8 mouse cellular contexts compared by ENCODE assay signal in genomic region chr14:74903047-74903446, GRCm38 (mm10). TPM values are rescaled to one million over a fixed set of nuclear protein-coding genes. Genes with fewer than 3 reads are reported as not detected.
A peak's percentile ranks its signal among the peaks of the same experiment; 100 is the strongest.
DNase-seq lines count a peak whose midpoint lies in the region; ATAC-seq lines count a peak whose summit lies in the region.
"Had no signal": no experiment of that assay in that cellular context is flagged by ENCODE, and none has a peak within 500 bp of the region (broad histone marks: within the 10 kb centered on the region; RNA-seq: fewer than 3 reads in every experiment).

No protein-coding gene starts in this region.

- H3K36me3 ChIP-seq in hindbrain, embryonic 12.5 days, result no peaks in the 10 kb centered on the region

- H3K27ac ChIP-seq in hindbrain, embryonic 12.5 days, result no peak overlapping the region

- peak; percentile 38 to 64 for DNase-seq in urinary bladder, postnatal 36 days (ENCODE audit: low spot score in 2 of 2)
- DNase-seq in urinary bladder, adult 2 months (ENCODE audit: low spot score), result no peak
- DNase-seq in heart, adult 8-10 months (ENCODE audit: low spot score), result peak; percentile 77
- DNase-seq in kidney, postnatal 10 days, result peak; percentile 34
- no peak for DNase-seq in frontal cortex, postnatal 14 days (ENCODE audit: low spot score in 2 of 2)

- H3K4me3 ChIP-seq in hindbrain, embryonic 12.5 days, result no peak overlapping the region

- WGBS in hindbrain, embryonic 12.5 days, result 79% methylated on average over 4 of the region's 4 CpGs

- H3K4me1 ChIP-seq in hindbrain, embryonic 12.5 days, result 0 out of 2 replicates have a peak, but pooled peaks cover 2% of the 10 kb centered on the region

- no peaks in the 10 kb centered on the region for H3K9me3 ChIP-seq in hindbrain, embryonic 12.5 days (replicated peaks)

- no peak for ATAC-seq in erythroblast, adult 5-6 weeks (replicated peaks; ENCODE audit: low FRiP score, poor library complexity, severe bottlenecking)
- no peak for ATAC-seq in hindbrain, embryonic 12.5 days (ENCODE audit: low FRiP score)
- ATAC-seq: forebrain, embryonic 16.5 days had no signal

- H3K27me3 ChIP-seq in hindbrain, embryonic 12.5 days, result no peaks in the 10 kb centered on the region

- H3K9ac ChIP-seq in hindbrain, embryonic 12.5 days, result no peak overlapping the region

- H3K4me2 ChIP-seq in hindbrain, embryonic 12.5 days (replicated peaks), result no peak overlapping the region

RNA-seq across cellular contexts. Expression of gene Lrch1, which starts 44.6 kb away (rescaled TPM):
- polyA plus RNA-seq in urinary bladder, adult 2 months (2012; rRNA removed), result 23.0 and 27.0 TPM in 2 replicates
- 10 to 100 TPM; 13.3 to 14.7 (median 14.6) TPM for total RNA-seq in heart, adult 8-10 months (2022)
- total RNA-seq in erythroblast, adult 5-6 weeks (2015; ENCODE audit: low replicate concordance), result 6.1 and 6.3 TPM in 2 replicates
- total RNA-seq in erythroblast, adult 5-6 weeks (2017; ENCODE audit: low replicate concordance), result 4.4 and 11.2 TPM in 2 replicates
- polyA plus RNA-seq in hindbrain, embryonic 12.5 days (2016; fragmentation: Nextera tagmentation; extraction: Ambion mirVana), result 13.3 and 23.4 TPM in 2 replicates

Comparison
In these comparisons a context has a peak if more than half of its experiments do, and no peak if none do; other contexts are left out.
1. DNase-seq: peak in urinary bladder, postnatal 36 days (2 of 2), heart, adult 8-10 months (single experiment) and kidney, postnatal 10 days (single experiment); none in urinary bladder, adult 2 months (single experiment) and frontal cortex, postnatal 14 days (0 of 2).